Mouse (Mus musculus) hindbrain, embryonic 12.5 days (tissue): ENCODE results near the gene Gm49380. TPM values are rescaled to one million over a fixed set of nuclear protein-coding genes. Genes with fewer than 3 reads are reported as not detected.

Experiments
- ATAC-seq: fragments of 200-750 bp; cut with Nextera tagmentation; 2 replicates; pipeline ENCODE4 v1.8.0; 2017; ENCODE audit warnings: moderate TSS enrichment; ENCODE audit not compliant: low FRiP score
- H3K27ac ChIP-seq: fragments of 300-500 bp; sonication (generic); 2 replicates; pipeline ENCODE4 v1.5.1; 2016; ENCODE audit warnings: mild to moderate bottlenecking
- H3K27me3 ChIP-seq: fragments of 300-500 bp; sonication (generic); 2 replicates; pipeline ENCODE4 v1.6.1; 2016; ENCODE audit warnings: mild to moderate bottlenecking
- H3K36me3 ChIP-seq: fragments of 300-500 bp; sonication (generic); 2 replicates; pipeline ENCODE4 v1.6.1; 2016; ENCODE audit warnings: mild to moderate bottlenecking
- H3K4me1 ChIP-seq: fragments of 300-500 bp; sonication (generic); 2 replicates; pipeline ENCODE4 v1.6.1; 2016
- H3K4me2 ChIP-seq: fragments of 300-500 bp; sonication (generic); replicated peaks from 2 replicates; pipeline ENCODE4 v1.6.1; 2016; ENCODE audit warnings: mild to moderate bottlenecking
- H3K4me3 ChIP-seq: fragments of 300-500 bp; sonication (generic); 2 replicates; pipeline ENCODE4 v1.5.1; 2016; ENCODE audit warnings: mild to moderate bottlenecking
- H3K9ac ChIP-seq: fragments of 300-500 bp; sonication (generic); 2 replicates; pipeline ENCODE4 v1.6.1; 2016; ENCODE audit warnings: mild to moderate bottlenecking, moderate library complexity
- H3K9me3 ChIP-seq: fragments of 300-500 bp; sonication (generic); replicated peaks from 2 replicates; pipeline ENCODE4 v1.6.1; 2016; ENCODE audit warnings: mild to moderate bottlenecking
- WGBS: fragments of 180-500 bp; shearing (Covaris S2); methylation state at CpG from one replicate; pipeline ENCODE4 v1.1.7; 2016; 5-methylcytosine and 5-hydroxymethylcytosine counted together
- polyA plus RNA-seq: library from polyadenylated mRNA; unstranded; fragments of >200 nt; fragmentation: Nextera tagmentation; extraction: Ambion mirVana; gene quantifications from 2 replicates; pipeline ENCODE4 v1.2.1, GENCODE M21; 2016

The Gm49380 gene
- polyA plus RNA-seq, 1 experiment from 2014 or later: 0.26 TPM

DNA sequence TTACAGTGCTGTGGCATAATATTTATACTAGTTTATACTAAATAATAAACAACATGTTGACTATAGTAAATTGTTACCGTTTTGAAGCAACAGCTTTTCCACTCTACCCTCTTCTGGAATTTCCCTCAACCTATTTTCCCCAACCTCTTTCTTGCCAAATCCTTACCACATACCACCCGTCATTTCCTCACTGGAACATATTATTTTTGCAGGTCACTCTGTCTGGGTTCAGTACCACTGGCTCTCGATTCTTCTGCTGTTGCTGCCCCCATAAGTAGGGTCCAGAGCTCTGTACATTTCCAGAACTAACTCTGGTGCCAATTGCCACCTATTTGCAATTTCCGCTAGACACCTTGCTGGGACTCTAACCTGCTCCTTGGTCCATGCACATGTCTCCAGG is 81.4 kb downstream of the Gm49380 start:
- Histone ChIP-seq H3K27ac (no peak overlapping the region), H3K9me3 (no peaks in the 10 kb centered on the region), H3K27me3 (0 out of 2 replicates have a peak, but pooled peaks cover 5% of the 10 kb centered on the region), H3K4me2 (no peak overlapping the region), H3K4me3 (no peak overlapping the region), H3K36me3 (no peaks in the 10 kb centered on the region), H3K4me1 (no peaks in the 10 kb centered on the region), H3K9ac (no peak overlapping the region)
- no peak for ATAC-seq
- WGBS: 79% methylated on average over 4 of the region's 4 CpGs

GRCm38 (mm10) chr9:44031079-44031478 is 82.2 kb downstream of the Gm49380 start:
- no peaks in the 10 kb centered on the region for H3K36me3 ChIP-seq
- no peaks in the 10 kb centered on the region for H3K9me3 ChIP-seq
- WGBS: 91% methylated on average over 5 of the region's 5 CpGs
- no peak for ATAC-seq
- H3K27me3 ChIP-seq: 0 out of 2 replicates have a peak, but pooled peaks cover 5% of the 10 kb centered on the region
- no peak overlapping the region for H3K4me3 ChIP-seq
- H3K4me1 ChIP-seq: no peaks in the 10 kb centered on the region
- no peak overlapping the region for H3K9ac ChIP-seq
- no peak overlapping the region for H3K4me2 ChIP-seq
- no peak overlapping the region for H3K27ac ChIP-seq

- no peak for ATAC-seq
- no peaks in the 10 kb centered on the region for H3K4me1 ChIP-seq
- WGBS: 97% methylated on average over 4 of the region's 4 CpGs
- H3K27ac ChIP-seq: no peak overlapping the region
- no peaks in the 10 kb centered on the region for H3K9me3 ChIP-seq
- no peak overlapping the region for H3K4me3 ChIP-seq
- H3K36me3 ChIP-seq: no peaks in the 10 kb centered on the region
- 0 out of 2 replicates have a peak, but pooled peaks cover 5% of the 10 kb centered on the region for H3K27me3 ChIP-seq
- no peak overlapping the region for H3K9ac ChIP-seq
- H3K4me2 ChIP-seq: no peak overlapping the region
These were observed 82.7 kb downstream of the Gm49380 start for GRCm38 (mm10) chr9:44030646-44031045.

GRCm38 (mm10) chr9:44029580-44030236 is 83.6 kb downstream of the Gm49380 start:
- whole genome bisulfite sequencing: 68% methylated on average over 5 of the region's 5 CpGs
- no peak for ATAC-seq
- Histone ChIP-seq H3K27me3 (no peaks in the 10 kb centered on the region), H3K9ac (no peak overlapping the region), H3K4me1 (no peaks in the 10 kb centered on the region), H3K4me3 (no peak overlapping the region), H3K36me3 (no peaks in the 10 kb centered on the region), H3K4me2 (no peak overlapping the region), H3K9me3 (no peaks in the 10 kb centered on the region), H3K27ac (no peak overlapping the region)

DNA sequence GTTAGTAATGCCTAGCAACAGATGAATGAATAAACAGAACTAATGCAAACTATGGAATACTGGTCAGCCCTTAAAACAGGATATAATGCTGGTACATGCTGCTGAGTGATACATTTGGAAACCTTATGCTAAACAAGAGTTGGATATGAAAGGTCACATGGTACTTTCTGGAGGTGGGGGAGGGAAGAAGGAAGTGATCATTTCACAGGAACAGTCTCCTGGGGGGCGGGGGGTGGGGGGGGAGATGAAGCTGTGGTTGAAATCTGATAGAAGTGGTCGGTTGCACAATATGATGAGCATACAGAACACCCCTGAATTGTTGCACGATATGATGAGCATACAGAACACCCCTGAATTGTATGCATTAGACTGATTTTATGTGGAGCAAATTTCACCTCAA is 89.2 kb downstream of the Gm49380 start:
- Histone ChIP-seq H3K27me3 (no peaks in the 10 kb centered on the region), H3K9me3 (no peaks in the 10 kb centered on the region), H3K4me1 (no peaks in the 10 kb centered on the region), H3K27ac (no peak overlapping the region), H3K36me3 (no peaks in the 10 kb centered on the region), H3K4me2 (no peak overlapping the region), H3K4me3 (no peak overlapping the region), H3K9ac (no peak overlapping the region)
- 84% methylated on average over 3 of the region's 3 CpGs for WGBS
- ATAC-seq: no peak

GRCm38 (mm10) chr9:44022100-44022847 is 91.0 kb downstream of the Gm49380 start:
- Histone ChIP-seq H3K9me3 (no peaks in the 10 kb centered on the region), H3K4me1 (no peaks in the 10 kb centered on the region), H3K4me2 (no peak overlapping the region), H3K9ac (no peak overlapping the region), H3K27me3 (no peaks in the 10 kb centered on the region), H3K27ac (no peak overlapping the region), H3K4me3 (no peak overlapping the region), H3K36me3 (no peaks in the 10 kb centered on the region)
- 63% methylated on average over 8 of the region's 8 CpGs for WGBS
- ATAC-seq: no peak

GRCm38 (mm10) chr9:44020001-44020400 is 93.3 kb downstream of the Gm49380 start:
- Histone ChIP-seq H3K36me3 (no peaks in the 10 kb centered on the region), H3K27me3 (no peaks in the 10 kb centered on the region), H3K4me3 (no peak overlapping the region), H3K27ac (no peak overlapping the region), H3K9me3 (no peaks in the 10 kb centered on the region), H3K4me2 (no peak overlapping the region), H3K9ac (no peak overlapping the region), H3K4me1 (no peaks in the 10 kb centered on the region)
- ATAC-seq: no peak
- 86% methylated on average over 7 of the region's 7 CpGs for WGBS

GRCm38 (mm10) chr9:44017846-44018245 is 95.5 kb downstream of the Gm49380 start:
- H3K4me3 ChIP-seq: no peak overlapping the region

More at GRCm38 (mm10) chr9:44017846-44018245, 95.5 kb downstream of the Gm49380 start:
- ATAC-seq: no peak
- Histone ChIP-seq H3K36me3 (no peaks in the 10 kb centered on the region), H3K9me3 (no peaks in the 10 kb centered on the region), H3K4me2 (no peak overlapping the region), H3K27ac (no peak overlapping the region), H3K9ac (no peak overlapping the region), H3K4me1 (no peaks in the 10 kb centered on the region), H3K27me3 (no peaks in the 10 kb centered on the region)
- 87% methylated on average over 5 of the region's 5 CpGs for WGBS

Other genes starting within 250 kb of the Gm49380 start
- not detected in 2 replicates for gene Thy1, start 70.1 kb downstream of the Gm49380 start, polyA plus RNA-seq
- gene Usp2, start 46.5 kb downstream of the Gm49380 start, polyA plus RNA-seq: 11.5 and 14.2 TPM in 2 replicates
- gene Mfrp, start 11.8 kb downstream of the Gm49380 start, polyA plus RNA-seq: 0.14 and 0.30 TPM in 2 replicates
- 1.4 and 1.8 TPM in 2 replicates for gene C1qtnf5, start 6.3 kb downstream of the Gm49380 start, polyA plus RNA-seq
- gene Rnf26, start within 50 bp of the Gm49380 start, polyA plus RNA-seq: 57.1 and 61.4 TPM in 2 replicates
- 14.5 and 15.4 TPM in 2 replicates for gene Mcam, start 21.0 kb upstream of the Gm49380 start, polyA plus RNA-seq
- 26.2 and 30.5 TPM in 2 replicates for gene Cbl, start 120.5 kb upstream of the Gm49380 start, polyA plus RNA-seq
- gene Ccdc153, start 127.2 kb upstream of the Gm49380 start, polyA plus RNA-seq: not detected in 2 replicates
- gene Pdzd3, start 138.0 kb upstream of the Gm49380 start, polyA plus RNA-seq: 0.15 TPM in 1 of 2 replicates, not detected in the other
- gene Nlrx1, start 155.1 kb upstream of the Gm49380 start, polyA plus RNA-seq: 5.1 and 5.6 TPM in 2 replicates
- gene Abcg4, start 175.1 kb upstream of the Gm49380 start, polyA plus RNA-seq: 12.9 and 13.5 TPM in 2 replicates
- 28.9 and 32.5 TPM in 2 replicates for gene Hinfp, start 192.2 kb upstream of the Gm49380 start, polyA plus RNA-seq
- 20.2 and 22.2 TPM in 2 replicates for gene C2cd2l, start 206.8 kb upstream of the Gm49380 start, polyA plus RNA-seq
- 37.3 and 41.3 TPM in 2 replicates for gene Dpagt1, start 212.5 kb upstream of the Gm49380 start, polyA plus RNA-seq
- gene H2afx, start 221.2 kb upstream of the Gm49380 start, polyA plus RNA-seq: 273 and 290 TPM in 2 replicates
- gene Hmbs, start 230.7 kb upstream of the Gm49380 start, polyA plus RNA-seq: 99.4 and 103 TPM in 2 replicates
- 35.2 and 36.2 TPM in 2 replicates for gene Vps11, start 248.2 kb upstream of the Gm49380 start, polyA plus RNA-seq